Mouse (Mus musculus): ENCODE measurements at regions not wholly inside any gene's neighbourhood (a gene's known extent, or its start where the extent isn't known, plus 50 kb on each side); places are given as distances from the start of the nearest gene placed in this dataset.

GRCm38 (mm10) chr12:38928786-38929351, 149.7 kb downstream of the Etv1 start:
- Histone ChIP-seq H3K4me1 (ENCODE audit: control insufficient read depth, insufficient read depth, low read length) (no peaks in the 10 kb centered on the region), H3K9ac (ENCODE audit: low read length) (no peak overlapping the region), H3K4me2 (ENCODE audit: low read depth) (no peak overlapping the region), H3K27me3 (ENCODE audit: control insufficient read depth, insufficient read depth, low read length) (no peaks in the 10 kb centered on the region), H3K27ac (ENCODE audit: low read depth, low read length) (no peak overlapping the region), H3K4me3 (ENCODE audit: low read depth, low read length) (no peak overlapping the region), H3K9me3 (ENCODE audit: control insufficient read depth, low read length) (no peaks in the 10 kb centered on the region), H3K36me3 (ENCODE audit: control insufficient read depth, insufficient read depth, low read length) (no peaks in the 10 kb centered on the region)
- DNase-seq (ENCODE audit: low spot score) (peak; percentile 16), ATAC-seq (ENCODE audit: insufficient read depth, low FRiP score, low TSS enrichment) (peak; percentile 81)
- whole genome bisulfite sequencing: 57% methylated on average over 11 of the region's 11 CpGs

GRCm38 (mm10) chr12:38929644-38930043, 150.5 kb downstream of the Etv1 start:
- H3K4me1 ChIP-seq (ENCODE audit: control insufficient read depth, insufficient read depth, low read length): no peaks in the 10 kb centered on the region
- H3K9me3 ChIP-seq (ENCODE audit: control insufficient read depth, low read length): no peaks in the 10 kb centered on the region
- H3K27ac ChIP-seq (ENCODE audit: low read depth, low read length): no peak overlapping the region
- no peak overlapping the region for H3K9ac ChIP-seq (ENCODE audit: low read length)
- no peak for ATAC-seq (ENCODE audit: insufficient read depth, low FRiP score, low TSS enrichment)
- DNase-seq (ENCODE audit: low spot score): no peak
- no peaks in the 10 kb centered on the region for H3K27me3 ChIP-seq (ENCODE audit: control insufficient read depth, insufficient read depth, low read length)
- no peak overlapping the region for H3K4me3 ChIP-seq (ENCODE audit: low read depth, low read length)
- no peak overlapping the region for H3K4me2 ChIP-seq (ENCODE audit: low read depth)
- H3K36me3 ChIP-seq (ENCODE audit: control insufficient read depth, insufficient read depth, low read length): no peaks in the 10 kb centered on the region
- WGBS: 89% methylated on average over 1 of the region's 1 CpGs

- no peaks in the 10 kb centered on the region for H3K9me3 ChIP-seq (ENCODE audit: control insufficient read depth, low read length)
- no peak overlapping the region for H3K9ac ChIP-seq (ENCODE audit: low read length)
- no peak overlapping the region for H3K4me2 ChIP-seq (ENCODE audit: low read depth)
- no peak for ATAC-seq (ENCODE audit: insufficient read depth, low FRiP score, low TSS enrichment)
- no peak overlapping the region for H3K27ac ChIP-seq (ENCODE audit: low read depth, low read length)
- H3K27me3 ChIP-seq (ENCODE audit: control insufficient read depth, insufficient read depth, low read length): no peaks in the 10 kb centered on the region
- H3K4me1 ChIP-seq (ENCODE audit: control insufficient read depth, insufficient read depth, low read length): no peaks in the 10 kb centered on the region
- H3K36me3 ChIP-seq (ENCODE audit: control insufficient read depth, insufficient read depth, low read length): no peaks in the 10 kb centered on the region
- no peak for DNase-seq (ENCODE audit: low spot score)
- 90% methylated on average over 2 of the region's 2 CpGs for WGBS
- no peak overlapping the region for H3K4me3 ChIP-seq (ENCODE audit: low read depth, low read length)
These were observed 152.6 kb downstream of the Etv1 start for GRCm38 (mm10) chr12:38931769-38932168.

GRCm38 (mm10) chr12:38959605-38960004, 180.4 kb downstream of the Etv1 start:
- Histone ChIP-seq H3K27ac (ENCODE audit: low read depth, low read length) (no peak overlapping the region), H3K36me3 (ENCODE audit: control insufficient read depth, insufficient read depth, low read length) (no peaks in the 10 kb centered on the region), H3K9me3 (ENCODE audit: control insufficient read depth, low read length) (no peaks in the 10 kb centered on the region), H3K4me3 (ENCODE audit: low read depth, low read length) (no peak overlapping the region), H3K27me3 (ENCODE audit: control insufficient read depth, insufficient read depth, low read length) (no peaks in the 10 kb centered on the region), H3K9ac (ENCODE audit: low read length) (no peak overlapping the region), H3K4me2 (ENCODE audit: low read depth) (no peak overlapping the region), H3K4me1 (ENCODE audit: control insufficient read depth, insufficient read depth, low read length) (no peaks in the 10 kb centered on the region)
- 70% methylated on average over 1 of the region's 1 CpGs for WGBS
- ATAC-seq (ENCODE audit: insufficient read depth, low FRiP score, low TSS enrichment) (no peak), DNase-seq (ENCODE audit: low spot score) (no peak)

- no peak overlapping the region for H3K4me3 ChIP-seq (ENCODE audit: low read depth, low read length)
- no peak overlapping the region for H3K9ac ChIP-seq (ENCODE audit: low read length)
- no peaks in the 10 kb centered on the region for H3K36me3 ChIP-seq (ENCODE audit: control insufficient read depth, insufficient read depth, low read length)
- DNase-seq (ENCODE audit: low spot score) (no peak), ATAC-seq (ENCODE audit: insufficient read depth, low FRiP score, low TSS enrichment) (no peak)
- no peaks in the 10 kb centered on the region for H3K27me3 ChIP-seq (ENCODE audit: control insufficient read depth, insufficient read depth, low read length)
- H3K9me3 ChIP-seq (ENCODE audit: control insufficient read depth, low read length): no peaks in the 10 kb centered on the region
- H3K4me1 ChIP-seq (ENCODE audit: control insufficient read depth, insufficient read depth, low read length): no peaks in the 10 kb centered on the region
- no peak overlapping the region for H3K4me2 ChIP-seq (ENCODE audit: low read depth)
- H3K27ac ChIP-seq (ENCODE audit: low read depth, low read length): no peak overlapping the region
These were observed 183.1 kb downstream of the Etv1 start for GRCm38 (mm10) chr12:38962302-38962701.

GRCm38 (mm10) chr12:38970347-38970746, 191.2 kb downstream of the Etv1 start:
- 68% methylated on average over 2 of the region's 2 CpGs for WGBS

GRCm38 (mm10) chr12:38972205-38972604, 193.0 kb downstream of the Etv1 start:
- Histone ChIP-seq H3K27me3 (ENCODE audit: control insufficient read depth, insufficient read depth, low read length) (no peaks in the 10 kb centered on the region), H3K4me3 (ENCODE audit: low read depth, low read length) (no peak overlapping the region), H3K27ac (ENCODE audit: low read depth, low read length) (no peak overlapping the region), H3K4me1 (ENCODE audit: control insufficient read depth, insufficient read depth, low read length) (no peaks in the 10 kb centered on the region), H3K4me2 (ENCODE audit: low read depth) (no peak overlapping the region), H3K9ac (ENCODE audit: low read length) (no peak overlapping the region), H3K36me3 (ENCODE audit: control insufficient read depth, insufficient read depth, low read length) (no peaks in the 10 kb centered on the region), H3K9me3 (ENCODE audit: control insufficient read depth, low read length) (no peaks in the 10 kb centered on the region)
- DNase-seq (ENCODE audit: low spot score): no peak
- WGBS: 92% methylated on average over 3 of the region's 3 CpGs
- no peak for ATAC-seq (ENCODE audit: insufficient read depth, low FRiP score, low TSS enrichment)

More at GRCm38 (mm10) chr12:38970347-38970746, 191.2 kb downstream of the Etv1 start:
- no peak overlapping the region for H3K27ac ChIP-seq (ENCODE audit: low read depth, low read length)
- no peak for ATAC-seq (ENCODE audit: insufficient read depth, low FRiP score, low TSS enrichment)
- DNase-seq (ENCODE audit: low spot score): no peak
- H3K27me3 ChIP-seq (ENCODE audit: control insufficient read depth, insufficient read depth, low read length): no peaks in the 10 kb centered on the region
- H3K36me3 ChIP-seq (ENCODE audit: control insufficient read depth, insufficient read depth, low read length): no peaks in the 10 kb centered on the region
- H3K9me3 ChIP-seq (ENCODE audit: control insufficient read depth, low read length): no peaks in the 10 kb centered on the region
- no peak overlapping the region for H3K4me3 ChIP-seq (ENCODE audit: low read depth, low read length)
- H3K4me1 ChIP-seq (ENCODE audit: control insufficient read depth, insufficient read depth, low read length): no peaks in the 10 kb centered on the region
- no peak overlapping the region for H3K4me2 ChIP-seq (ENCODE audit: low read depth)
- no peak overlapping the region for H3K9ac ChIP-seq (ENCODE audit: low read length)

GRCm38 (mm10) chr12:38975508-38975907, 196.3 kb downstream of the Etv1 start:
- H3K9ac ChIP-seq (ENCODE audit: low read length): no peak overlapping the region
- no peak overlapping the region for H3K4me3 ChIP-seq (ENCODE audit: low read depth, low read length)
- no peak overlapping the region for H3K27ac ChIP-seq (ENCODE audit: low read depth, low read length)
- no peaks in the 10 kb centered on the region for H3K27me3 ChIP-seq (ENCODE audit: control insufficient read depth, insufficient read depth, low read length)
- no peaks in the 10 kb centered on the region for H3K36me3 ChIP-seq (ENCODE audit: control insufficient read depth, insufficient read depth, low read length)
- no peaks in the 10 kb centered on the region for H3K4me1 ChIP-seq (ENCODE audit: control insufficient read depth, insufficient read depth, low read length)
- no peak for ATAC-seq (ENCODE audit: insufficient read depth, low FRiP score, low TSS enrichment)
- DNase-seq (ENCODE audit: low spot score): no peak
- H3K9me3 ChIP-seq (ENCODE audit: control insufficient read depth, low read length): no peaks in the 10 kb centered on the region
- 79% methylated on average over 4 of the region's 4 CpGs for WGBS
- no peak overlapping the region for H3K4me2 ChIP-seq (ENCODE audit: low read depth)

- no peak for ATAC-seq (ENCODE audit: insufficient read depth, low FRiP score, low TSS enrichment)
- H3K27ac ChIP-seq (ENCODE audit: low read depth, low read length): no peak overlapping the region
- H3K4me2 ChIP-seq (ENCODE audit: low read depth): no peak overlapping the region
- no peaks in the 10 kb centered on the region for H3K9me3 ChIP-seq (ENCODE audit: control insufficient read depth, low read length)
- H3K4me1 ChIP-seq (ENCODE audit: control insufficient read depth, insufficient read depth, low read length): no peaks in the 10 kb centered on the region
- DNase-seq (ENCODE audit: low spot score): no peak
- H3K27me3 ChIP-seq (ENCODE audit: control insufficient read depth, insufficient read depth, low read length): no peaks in the 10 kb centered on the region
- H3K4me3 ChIP-seq (ENCODE audit: low read depth, low read length): no peak overlapping the region
- H3K36me3 ChIP-seq (ENCODE audit: control insufficient read depth, insufficient read depth, low read length): no peaks in the 10 kb centered on the region
- no peak overlapping the region for H3K9ac ChIP-seq (ENCODE audit: low read length)
These were observed 203.2 kb downstream of the Etv1 start for GRCm38 (mm10) chr12:38982423-38982822.
